Mouse (Mus musculus) E14TG2a.4 (cell line): ENCODE results near the gene Usp37.

Experiments used
- CTCF ChIP-seq: conservative IDR thresholded peaks from 2 replicates; pipeline ENCODE4 v1.5.1; 2014; ENCODE audit warnings: low read length
- NANOG ChIP-seq: IDR thresholded peaks from 2 replicates; pipeline ENCODE4 v1.6.1; 2014; ENCODE audit warnings: borderline replicate concordance, low read length, mixed read lengths

DNA sequence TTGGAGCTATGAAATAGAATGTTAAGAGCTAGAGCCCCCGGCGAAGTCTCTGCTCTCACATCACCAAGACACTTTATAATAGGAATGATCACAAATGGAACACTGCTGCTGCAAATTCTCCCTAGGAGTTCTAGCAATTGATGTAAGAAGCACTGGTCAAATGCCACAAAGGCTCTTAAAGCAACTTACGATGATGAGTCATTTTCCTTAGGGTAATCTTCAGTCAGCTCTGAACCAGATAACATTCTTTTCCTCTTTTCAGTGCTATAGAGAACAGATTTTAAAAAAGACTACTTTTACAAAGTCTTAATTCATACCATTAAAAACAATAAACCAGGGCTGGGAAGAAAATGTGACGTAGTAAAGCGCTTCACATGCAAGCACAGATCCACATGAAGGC, 58.3 kb downstream of the Usp37 start:
- TF ChIP-seq CTCF (no peak), NANOG (no peak)
